Mouse (Mus musculus) limb, embryonic 14.5 days (tissue): ENCODE measurements around the gene Creb3l4. TPM values are rescaled to one million over a fixed set of nuclear protein-coding genes. Genes with fewer than 3 reads are reported as not detected.
"Not testable (repeated sequence)": the region's sequence is repeated elsewhere in the genome, so short reads cannot be mapped to it uniquely, and the experiment has no call there.

Experiments used
- ATAC-seq: fragments of 200-750 bp; cut with Nextera tagmentation; 2 replicates; pipeline ENCODE4 v1.8.0; 2017; ENCODE audit warnings: low read depth, moderate number of reproducible peaks, moderate TSS enrichment; ENCODE audit not compliant: low FRiP score
- DNase-seq: peaks from one replicate; pipeline ENCODE4 v3.0.0-alpha.2; 2015; ENCODE audit warnings: low spot score
- H3K27ac ChIP-seq: fragments of 300-500 bp; sonication (generic); replicated peaks from 2 replicates; pipeline ENCODE4 v1.5.1; 2014; ENCODE audit warnings: low read depth, mild to moderate bottlenecking, low read length, moderate library complexity, mixed read lengths
- H3K27me3 ChIP-seq: fragments of 300-500 bp; sonication (generic); 2 replicates; pipeline ENCODE4 v1.6.1; 2014; ENCODE audit warnings: low read length, mixed read lengths; ENCODE audit not compliant: control insufficient read depth, insufficient read depth
- H3K36me3 ChIP-seq: fragments of 300-500 bp; sonication (generic); 2 replicates; pipeline ENCODE4 v1.6.1; 2014; ENCODE audit warnings: mild to moderate bottlenecking, low read length, moderate library complexity, mixed read lengths; ENCODE audit not compliant: control insufficient read depth, insufficient read depth
- H3K4me1 ChIP-seq: fragments of 300-500 bp; sonication (generic); 2 replicates; pipeline ENCODE4 v1.6.1; 2014; ENCODE audit warnings: antibody characterized with exemption, low read length, mixed read lengths; ENCODE audit not compliant: control insufficient read depth, insufficient read depth
- H3K4me2 ChIP-seq: fragments of 300-500 bp; sonication (generic); replicated peaks from 2 replicates; pipeline ENCODE4 v1.6.1; 2014; ENCODE audit warnings: low read depth, mild to moderate bottlenecking, low read length, moderate library complexity; ENCODE audit not compliant: severe bottlenecking
- H3K4me3 ChIP-seq: fragments of 300-500 bp; sonication (generic); replicated peaks from 2 replicates; pipeline ENCODE4 v1.5.1; 2014; ENCODE audit warnings: low read length
- H3K9ac ChIP-seq: fragments of 300-500 bp; sonication (generic); 2 replicates; pipeline ENCODE4 v1.6.1; 2014; ENCODE audit warnings: mild to moderate bottlenecking, low read depth, low read length, moderate library complexity; ENCODE audit not compliant: severe bottlenecking
- H3K9me3 ChIP-seq: fragments of 300-500 bp; sonication (generic); 2 replicates; pipeline ENCODE4 v1.6.1; 2016; ENCODE audit warnings: low read length; ENCODE audit not compliant: control insufficient read depth
- POLR2A ChIP-seq: fragments of 200-500 bp; IDR thresholded peaks from 2 replicates; pipeline ENCODE4 v1.8.0; 2012; ENCODE audit warnings: inconsistent platforms, mild to moderate bottlenecking, moderate library complexity, borderline replicate concordance; ENCODE audit not compliant: insufficient read depth, insufficient read length; ENCODE audit errors: extremely low read depth
- WGBS: fragments of 180-500 bp; shearing (Covaris S2); extraction: QIAGEN DNeasy Blood & Tissue Kit; methylation state at CpG from one replicate; pipeline ENCODE4 v1.1.7; 2014; 5-methylcytosine and 5-hydroxymethylcytosine counted together
- polyA plus RNA-seq, 2 experiments: library from polyadenylated mRNA; depleted of rRNA in 1 of 2; stranded (reverse) in 1 of 2; unstranded in 1 of 2; fragments of >200 nt; fragmentation: Nextera tagmentation in 1 of 2; extraction: Ambion mirVana in 1 of 2; gene quantifications; 2 replicates each; pipeline versions ENCODE4 v1.2.1 to v1.2.3; 2012 to 2014

The Creb3l4 gene
- polyA plus RNA-seq, 2 experiments = 6.3 to 6.7 TPM

- Histone ChIP-seq H3K27ac (no peak overlapping the region), H3K4me2 (peak overlapping the region; percentile 76), H3K9ac (peak overlapping the region; percentile 83), H3K27me3 (no peaks in the 10 kb centered on the region), H3K36me3 (peaks cover 50% of the 10 kb centered on the region), H3K4me1 (peaks cover 7% of the 10 kb centered on the region), H3K4me3 (peak overlapping the region; percentile 65), H3K9me3 (no peaks in the 10 kb centered on the region)
- DNase-seq (no peak), ATAC-seq (no peak)
- WGBS = 27% methylated on average over 2 of the region's 2 CpGs
- no peak for TF ChIP-seq POLR2A
Observed at GRCm38 (mm10) chr3:90255194-90255565, 11.9 kb upstream of the Creb3l4 start.

GRCm38 (mm10) chr3:90254419-90255193, 11.3 kb upstream of the Creb3l4 start:
- DNase-seq = no peak
- Histone ChIP-seq H3K9ac (peak overlapping the region; percentile 83), H3K4me1 (peaks cover 7% of the 10 kb centered on the region), H3K27me3 (no peaks in the 10 kb centered on the region), H3K27ac (peak overlapping the region; percentile 79), H3K4me3 (peak overlapping the region; percentile 65), H3K4me2 (peak overlapping the region; percentile 76), H3K36me3 (peaks cover 47% of the 10 kb centered on the region), H3K9me3 (no peaks in the 10 kb centered on the region)
- peak; percentile 53 for ATAC-seq
- TF ChIP-seq POLR2A = no peak
- 1% methylated on average over 40 of the region's 41 CpGs for WGBS

- no peaks in the 10 kb centered on the region for H3K27me3 ChIP-seq
- H3K4me3 ChIP-seq = peak within 1 kb of the TSS; percentile 65
- H3K9me3 ChIP-seq = no peaks in the 10 kb centered on the region
- peak within 1 kb of the TSS; percentile 79 for H3K27ac ChIP-seq
- peak within 1 kb of the TSS; percentile 76 for H3K4me2 ChIP-seq
- H3K4me1 ChIP-seq = peaks cover 9% of the 10 kb centered on the region
- TF ChIP-seq POLR2A = 0 out of 2 replicates have a peak, but pooled peaks have one; percentile 56
- H3K9ac ChIP-seq = peak within 1 kb of the TSS; percentile 83
- WGBS = 2% methylated on average over 36 of the region's 40 CpGs
- ATAC-seq (peak; percentile 97), DNase-seq (peak; percentile 95)
- peaks cover 43% of the 10 kb centered on the region for H3K36me3 ChIP-seq
Observed at GRCm38 (mm10) chr3:90253653-90254418, 10.5 kb upstream of the Creb3l4 start, which contains the start of gene Crtc2. Gene Crtc2 (plus strand): TSS chr3:90254163.

DNA sequence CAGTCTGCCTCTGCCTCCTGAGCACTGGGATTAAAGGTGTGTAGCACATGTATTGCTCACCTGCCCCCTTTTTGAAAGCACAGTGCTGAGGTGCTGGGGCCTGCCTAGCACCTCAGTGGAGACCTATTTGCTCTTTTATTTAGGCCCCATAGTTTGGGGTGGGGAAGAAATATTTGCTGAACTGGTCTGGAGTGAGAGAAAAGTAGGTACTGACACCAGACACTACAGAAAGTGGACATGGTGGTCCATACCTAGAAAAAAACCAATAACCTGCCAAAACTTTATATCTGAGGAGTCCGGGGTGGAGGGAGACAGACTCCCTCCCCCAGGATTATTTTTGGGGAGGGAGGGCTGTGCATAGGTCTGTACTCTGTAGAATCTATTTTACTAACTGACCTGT, 9.9 kb upstream of the Creb3l4 start:
- H3K9ac ChIP-seq, ATAC-seq, DNase-seq, H3K27ac ChIP-seq, H3K4me2 ChIP-seq, H3K4me3 ChIP-seq, H3K27me3 ChIP-seq, H3K9me3 ChIP-seq: not testable (repeated sequence)
- Histone ChIP-seq H3K4me1 (peaks cover 13% of the 10 kb centered on the region), H3K36me3 (peaks cover 36% of the 10 kb centered on the region)
- 75% methylated on average over 1 of the region's 1 CpGs for WGBS

GRCm38 (mm10) chr3:90252659-90253058, 9.3 kb upstream of the Creb3l4 start:
- 88% methylated on average over 2 of the region's 2 CpGs for WGBS
- H3K9ac ChIP-seq, H3K27ac ChIP-seq, DNase-seq, H3K4me3 ChIP-seq, ATAC-seq, H3K4me2 ChIP-seq, H3K9me3 ChIP-seq, H3K27me3 ChIP-seq: not testable (repeated sequence)
- Histone ChIP-seq H3K36me3 (peaks cover 32% of the 10 kb centered on the region), H3K4me1 (peaks cover 14% of the 10 kb centered on the region)

- H3K27ac ChIP-seq, DNase-seq, H3K9me3 ChIP-seq, H3K4me2 ChIP-seq, H3K27me3 ChIP-seq, ATAC-seq, H3K9ac ChIP-seq, H3K4me3 ChIP-seq: not testable (repeated sequence)
- H3K4me1 ChIP-seq = peaks cover 17% of the 10 kb centered on the region
- 95% methylated on average over 6 of the region's 12 CpGs for WGBS
- peaks cover 23% of the 10 kb centered on the region for H3K36me3 ChIP-seq
Observed at GRCm38 (mm10) chr3:90251731-90252226, 8.5 kb upstream of the Creb3l4 start.
